Mouse (Mus musculus): ENCODE results near the gene Gstk1.

DNA sequence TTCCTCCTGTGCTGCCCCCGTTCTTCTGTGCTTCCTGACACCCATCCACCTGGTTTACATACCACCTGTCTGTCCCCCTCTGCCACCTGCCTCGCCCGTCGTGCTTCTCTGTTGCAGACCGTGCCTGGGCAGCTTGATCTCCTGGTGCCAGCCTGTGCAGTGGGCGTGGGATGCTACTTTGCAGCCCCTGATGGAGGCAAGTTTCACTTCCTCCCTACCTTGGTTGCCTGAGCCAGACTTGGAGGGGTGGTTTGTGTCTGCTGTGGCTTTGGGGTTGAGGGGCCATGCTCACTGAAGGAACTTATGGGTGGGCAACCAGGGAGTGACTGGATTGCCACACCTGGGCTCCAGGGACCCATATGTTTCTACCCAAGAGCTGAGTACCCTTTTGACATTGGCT is 47.6 kb downstream of the Gstk1 start:
- TF ChIP-seq CTCF (IDR thresholded peaks at IDR 0.05; ENCODE audit: control insufficient read depth, insufficient read depth, low read length) (no peak), POLR2A (IDR thresholded peaks at IDR 0.05; ENCODE audit: borderline replicate concordance, control insufficient read depth, low read depth, low read length) (no peak)

Measured in bone marrow, adult 2 months (tissue).